Mouse (Mus musculus) macrophage (primary cell): ENCODE measurements around the gene Mcf2l. TPM values are rescaled to one million over a fixed set of nuclear protein-coding genes. Genes with fewer than 3 reads are reported as not detected.

Experiments used
- H3K27ac ChIP-seq: fragments of 350-480 bp; formaldehyde crosslinking; 2 replicates; pipeline ENCODE4 v1.9.0; 2021
- H3K36me3 ChIP-seq: fragments of 350-480 bp; formaldehyde crosslinking; 2 replicates; pipeline ENCODE4 v1.9.0; 2021; ENCODE audit errors: inconsistent target
- H3K4me3 ChIP-seq: fragments of 350-480 bp; formaldehyde crosslinking; 2 replicates; pipeline ENCODE4 v1.9.0; 2021; ENCODE audit errors: inconsistent target
- H3K79me2 ChIP-seq: fragments of 350-480 bp; formaldehyde crosslinking; 2 replicates; pipeline ENCODE4 v1.9.0; 2021; ENCODE audit errors: inconsistent target
- WGBS: methylation state at CpG from one replicate; pipeline ENCODE4 v1.1.7; 2026; ENCODE audit warnings: inconsistent platforms; ENCODE audit not compliant: missing documents; 5-methylcytosine and 5-hydroxymethylcytosine counted together
- polyA plus RNA-seq: library from polyadenylated mRNA; stranded (reverse); fragments of 250-400 nt; gene quantifications from 3 replicates; pipeline ENCODE4 v1.2.4, GENCODE M21; 2018; ENCODE audit warnings: inconsistent platforms

Mcf2l gene
- polyA plus RNA-seq, 1 experiment from 2014 or later = 1.3 TPM

- 80% methylated on average over 8 of the region's 8 CpGs for WGBS
- Histone ChIP-seq H3K79me2 (no peaks in the 10 kb centered on the region), H3K36me3 (no peaks in the 10 kb centered on the region)
Measured at GRCm38 (mm10) chr8:12934453-12935043, 60.9 kb downstream of the Mcf2l start.

GRCm38 (mm10) chr8:12940549-12940948 is 66.9 kb downstream of the Mcf2l start:
- H3K27ac ChIP-seq = no peak overlapping the region
- WGBS = 92% methylated on average over 8 of the region's 8 CpGs
- no peak overlapping the region for H3K4me3 ChIP-seq
- no peaks in the 10 kb centered on the region for H3K36me3 ChIP-seq
- no peaks in the 10 kb centered on the region for H3K79me2 ChIP-seq

More at GRCm38 (mm10) chr8:12934453-12935043, 60.9 kb downstream of the Mcf2l start:
- H3K27ac ChIP-seq = no peak overlapping the region
- H3K4me3 ChIP-seq = no peak overlapping the region

GRCm38 (mm10) chr8:12941161-12941926 is 67.7 kb downstream of the Mcf2l start:
- Histone ChIP-seq H3K4me3 (no peak overlapping the region), H3K36me3 (no peaks in the 10 kb centered on the region), H3K27ac (no peak overlapping the region), H3K79me2 (no peaks in the 10 kb centered on the region)
- 92% methylated on average over 10 of the region's 10 CpGs for WGBS

- no peak overlapping the region for H3K27ac ChIP-seq
- H3K36me3 ChIP-seq = no peaks in the 10 kb centered on the region
- WGBS = 80% methylated on average over 17 of the region's 21 CpGs
- no peaks in the 10 kb centered on the region for H3K79me2 ChIP-seq
- no peak overlapping the region for H3K4me3 ChIP-seq
Measured at GRCm38 (mm10) chr8:12947604-12948573, 74.3 kb downstream of the Mcf2l start.

- no peak overlapping the region for H3K27ac ChIP-seq
- H3K36me3 ChIP-seq = no peaks in the 10 kb centered on the region
- no peak overlapping the region for H3K4me3 ChIP-seq
- 68% methylated on average over 3 of the region's 3 CpGs for WGBS
- H3K79me2 ChIP-seq = no peaks in the 10 kb centered on the region
Measured at GRCm38 (mm10) chr8:12948574-12948961, 75.0 kb downstream of the Mcf2l start.

- Histone ChIP-seq H3K79me2 (no peaks in the 10 kb centered on the region), H3K27ac (no peak overlapping the region), H3K36me3 (no peaks in the 10 kb centered on the region), H3K4me3 (no peak overlapping the region)
- WGBS = 85% methylated on average over 7 of the region's 7 CpGs
Measured at GRCm38 (mm10) chr8:12951051-12951630, 77.5 kb downstream of the Mcf2l start.

- H3K27ac ChIP-seq = no peak overlapping the region
- no peaks in the 10 kb centered on the region for H3K36me3 ChIP-seq
- no peak overlapping the region for H3K4me3 ChIP-seq
- 88% methylated on average over 6 of the region's 6 CpGs for WGBS
- no peaks in the 10 kb centered on the region for H3K79me2 ChIP-seq
Measured at GRCm38 (mm10) chr8:12952699-12953098, 79.1 kb downstream of the Mcf2l start.

GRCm38 (mm10) chr8:12955362-12955879 is 81.8 kb downstream of the Mcf2l start:
- no peak overlapping the region for H3K4me3 ChIP-seq
- no peaks in the 10 kb centered on the region for H3K36me3 ChIP-seq
- no peaks in the 10 kb centered on the region for H3K79me2 ChIP-seq
- no peak overlapping the region for H3K27ac ChIP-seq
- 41% methylated on average over 8 of the region's 8 CpGs for WGBS

- no peak overlapping the region for H3K4me3 ChIP-seq
- no peaks in the 10 kb centered on the region for H3K36me3 ChIP-seq
- WGBS = 4% methylated on average over 4 of the region's 4 CpGs
- no peaks in the 10 kb centered on the region for H3K79me2 ChIP-seq
- no peak overlapping the region for H3K27ac ChIP-seq
Measured at GRCm38 (mm10) chr8:12955880-12956279, 82.3 kb downstream of the Mcf2l start.

- Histone ChIP-seq H3K36me3 (no peaks in the 10 kb centered on the region), H3K27ac (no peak overlapping the region), H3K79me2 (no peaks in the 10 kb centered on the region), H3K4me3 (no peak overlapping the region)
- WGBS = 87% methylated on average over 5 of the region's 5 CpGs
Measured at GRCm38 (mm10) chr8:12956941-12957340, 83.3 kb downstream of the Mcf2l start.

- WGBS = 86% methylated on average over 6 of the region's 6 CpGs
- Histone ChIP-seq H3K4me3 (no peak overlapping the region), H3K36me3 (no peaks in the 10 kb centered on the region), H3K27ac (no peak overlapping the region), H3K79me2 (no peaks in the 10 kb centered on the region)
Measured at GRCm38 (mm10) chr8:12957419-12957818, 83.8 kb downstream of the Mcf2l start.

GRCm38 (mm10) chr8:12960609-12961008 is 87.0 kb downstream of the Mcf2l start:
- no peaks in the 10 kb centered on the region for H3K36me3 ChIP-seq
- WGBS = 95% methylated on average over 2 of the region's 2 CpGs
- no peak overlapping the region for H3K27ac ChIP-seq
- no peak overlapping the region for H3K4me3 ChIP-seq
- no peaks in the 10 kb centered on the region for H3K79me2 ChIP-seq

- 63% methylated on average over 2 of the region's 2 CpGs for WGBS
Measured at GRCm38 (mm10) chr8:12961211-12961610, 87.6 kb downstream of the Mcf2l start.

GRCm38 (mm10) chr8:12961821-12962534 is 88.4 kb downstream of the Mcf2l start:
- no peak overlapping the region for H3K27ac ChIP-seq
- no peak overlapping the region for H3K4me3 ChIP-seq
- WGBS = 93% methylated on average over 8 of the region's 8 CpGs
- H3K79me2 ChIP-seq = no peaks in the 10 kb centered on the region
- no peaks in the 10 kb centered on the region for H3K36me3 ChIP-seq

More at GRCm38 (mm10) chr8:12961211-12961610, 87.6 kb downstream of the Mcf2l start:
- H3K79me2 ChIP-seq = no peaks in the 10 kb centered on the region
- H3K4me3 ChIP-seq = no peak overlapping the region
- no peak overlapping the region for H3K27ac ChIP-seq
- H3K36me3 ChIP-seq = no peaks in the 10 kb centered on the region
